Mouse (Mus musculus) midbrain, embryonic 15.5 days (tissue): ENCODE measurements around the gene Hoxb1. TPM values are rescaled to one million over a fixed set of nuclear protein-coding genes. Genes with fewer than 3 reads are reported as not detected.

Source experiments
- ATAC-seq: fragments of 200-750 bp; cut with Nextera tagmentation; replicated peaks from 2 replicates; pipeline ENCODE4 v1.8.0; 2017; ENCODE audit warnings: moderate TSS enrichment
- H3K27ac ChIP-seq: fragments of 300-500 bp; sonication (generic); 2 replicates; pipeline ENCODE4 v1.5.1; 2015; ENCODE audit warnings: mild to moderate bottlenecking, inconsistent platforms
- H3K27me3 ChIP-seq: fragments of 300-500 bp; sonication (generic); replicated peaks from 2 replicates; pipeline ENCODE4 v1.6.1; 2015; ENCODE audit warnings: inconsistent platforms
- H3K36me3 ChIP-seq: fragments of 300-500 bp; sonication (generic); replicated peaks from 2 replicates; pipeline ENCODE4 v1.6.1; 2015; ENCODE audit warnings: inconsistent platforms
- H3K4me1 ChIP-seq: fragments of 300-500 bp; sonication (generic); 2 replicates; pipeline ENCODE4 v1.6.1; 2015; ENCODE audit warnings: inconsistent platforms
- H3K4me2 ChIP-seq: fragments of 300-500 bp; sonication (generic); 2 replicates; pipeline ENCODE4 v1.6.1; 2015; ENCODE audit warnings: inconsistent platforms, mild to moderate bottlenecking, moderate library complexity
- H3K4me3 ChIP-seq: fragments of 300-500 bp; sonication (generic); 2 replicates; pipeline ENCODE4 v1.5.1; 2015; ENCODE audit warnings: mild to moderate bottlenecking, inconsistent platforms
- H3K9ac ChIP-seq: fragments of 300-500 bp; sonication (generic); 2 replicates; pipeline ENCODE4 v1.6.1; 2015; ENCODE audit warnings: mild to moderate bottlenecking, inconsistent platforms
- H3K9me3 ChIP-seq: fragments of 300-500 bp; sonication (generic); 2 replicates; pipeline ENCODE4 v1.6.1; 2016; ENCODE audit warnings: inconsistent platforms
- WGBS: fragments of 180-500 bp; shearing (Covaris S2); methylation state at CpG from one replicate; pipeline ENCODE4 v1.1.7; 2015; ENCODE audit warnings: mixed read lengths; 5-methylcytosine and 5-hydroxymethylcytosine counted together
- polyA plus RNA-seq: library from polyadenylated mRNA; unstranded; fragments of >200 nt; fragmentation: Nextera tagmentation; extraction: Ambion mirVana; gene quantifications from 2 replicates; pipeline ENCODE4 v1.2.1, GENCODE M21; 2015

Gene Hoxb1
- polyA plus RNA-seq, 1 experiment from 2014 or later: not detected

GRCm38 (mm10) chr11:96346916-96347520 lies 18.5 kb upstream of the Hoxb1 start:
- H3K4me1 ChIP-seq: peaks cover 6% of the 10 kb centered on the region; the same call in 1 of the 2 replicates
- H3K27ac ChIP-seq: no peak overlapping the region
- no peaks in the 10 kb centered on the region for H3K36me3 ChIP-seq
- no peak overlapping the region for H3K9ac ChIP-seq
- peaks cover 96% of the 10 kb centered on the region for H3K27me3 ChIP-seq
- H3K4me2 ChIP-seq: no peak overlapping the region
- no peak for ATAC-seq
- no peaks in the 10 kb centered on the region for H3K9me3 ChIP-seq
- 10% methylated on average over 5 of the region's 5 CpGs for WGBS
- H3K4me3 ChIP-seq: no peak overlapping the region

GRCm38 (mm10) chr11:96347717-96348116 lies 17.8 kb upstream of the Hoxb1 start:
- H3K9ac ChIP-seq: no peak overlapping the region

GRCm38 (mm10) chr11:96348141-96348928 lies 17.2 kb upstream of the Hoxb1 start:
- WGBS: 3% methylated on average over 21 of the region's 21 CpGs
- H3K4me2 ChIP-seq: no peak overlapping the region
- H3K27ac ChIP-seq: no peak overlapping the region

More at GRCm38 (mm10) chr11:96347717-96348116, 17.8 kb upstream of the Hoxb1 start:
- WGBS: 6% methylated on average over 4 of the region's 4 CpGs
- Histone ChIP-seq H3K27me3 (peaks cover 95% of the 10 kb centered on the region), H3K27ac (no peak overlapping the region), H3K4me2 (no peak overlapping the region), H3K4me1 (peaks cover 6% of the 10 kb centered on the region; the same call in 1 of the 2 replicates), H3K4me3 (no peak overlapping the region), H3K36me3 (no peaks in the 10 kb centered on the region), H3K9me3 (no peaks in the 10 kb centered on the region)
- ATAC-seq: no peak

GRCm38 (mm10) chr11:96348988-96349387 lies 16.6 kb upstream of the Hoxb1 start:
- 20% methylated on average over 3 of the region's 3 CpGs for WGBS
- H3K4me2 ChIP-seq: no peak overlapping the region
- no peaks in the 10 kb centered on the region for H3K9me3 ChIP-seq
- H3K4me1 ChIP-seq: peaks cover 6% of the 10 kb centered on the region; the same call in 1 of the 2 replicates
- peaks cover 92% of the 10 kb centered on the region for H3K27me3 ChIP-seq
- no peaks in the 10 kb centered on the region for H3K36me3 ChIP-seq
- no peak for ATAC-seq
- H3K9ac ChIP-seq: no peak overlapping the region
- H3K27ac ChIP-seq: no peak overlapping the region
- no peak overlapping the region for H3K4me3 ChIP-seq

More at GRCm38 (mm10) chr11:96348141-96348928, 17.2 kb upstream of the Hoxb1 start:
- Histone ChIP-seq H3K9ac (no peak overlapping the region), H3K27me3 (peaks cover 95% of the 10 kb centered on the region), H3K4me3 (no peak overlapping the region), H3K4me1 (peaks cover 6% of the 10 kb centered on the region; the same call in 1 of the 2 replicates), H3K36me3 (no peaks in the 10 kb centered on the region), H3K9me3 (no peaks in the 10 kb centered on the region)
- no peak for ATAC-seq

- no peak overlapping the region for H3K4me3 ChIP-seq
- no peak overlapping the region for H3K27ac ChIP-seq
- H3K4me1 ChIP-seq: peaks cover 9% of the 10 kb centered on the region
- H3K4me2 ChIP-seq: no peak overlapping the region
- no peaks in the 10 kb centered on the region for H3K36me3 ChIP-seq
- under 1% methylated on average over 14 of the region's 14 CpGs for WGBS
- no peak for ATAC-seq
- H3K27me3 ChIP-seq: peaks cover 91% of the 10 kb centered on the region
- H3K9ac ChIP-seq: no peak overlapping the region
- no peaks in the 10 kb centered on the region for H3K9me3 ChIP-seq
Observed at GRCm38 (mm10) chr11:96349491-96350340, 15.8 kb upstream of the Hoxb1 start.

GRCm38 (mm10) chr11:96350341-96350624 lies 15.3 kb upstream of the Hoxb1 start, which contains the start of gene Hoxb2:
Hoxb2 (plus strand) TSS chr11:96350525.
- no peak for ATAC-seq
- Histone ChIP-seq H3K9ac (no peak within 1 kb of the TSS), H3K27ac (no peak within 1 kb of the TSS), H3K4me3 (no peak within 1 kb of the TSS), H3K9me3 (no peaks in the 10 kb centered on the region), H3K4me2 (no peak within 1 kb of the TSS), H3K27me3 (peaks cover 91% of the 10 kb centered on the region), H3K36me3 (no peaks in the 10 kb centered on the region), H3K4me1 (peaks cover 9% of the 10 kb centered on the region)
- WGBS: 4% methylated on average over 2 of the region's 2 CpGs

GRCm38 (mm10) chr11:96350791-96351190 lies 14.8 kb upstream of the Hoxb1 start:
- Histone ChIP-seq H3K4me3 (no peak overlapping the region), H3K9ac (no peak overlapping the region), H3K27me3 (peaks cover 89% of the 10 kb centered on the region), H3K4me1 (peaks cover 4% of the 10 kb centered on the region), H3K27ac (no peak overlapping the region), H3K4me2 (no peak overlapping the region), H3K36me3 (no peaks in the 10 kb centered on the region), H3K9me3 (no peaks in the 10 kb centered on the region)
- 9% methylated on average over 2 of the region's 2 CpGs for WGBS
- no peak for ATAC-seq

GRCm38 (mm10) chr11:96351312-96351711 lies 14.2 kb upstream of the Hoxb1 start:
- no peak overlapping the region for H3K4me3 ChIP-seq
- peaks cover 4% of the 10 kb centered on the region; the same call in 1 of the 2 replicates for H3K4me1 ChIP-seq
- H3K27ac ChIP-seq: no peak overlapping the region
- WGBS: 1% methylated on average over 11 of the region's 11 CpGs
- H3K9me3 ChIP-seq: no peaks in the 10 kb centered on the region
- peaks cover 89% of the 10 kb centered on the region for H3K27me3 ChIP-seq
- H3K4me2 ChIP-seq: no peak overlapping the region
- no peaks in the 10 kb centered on the region for H3K36me3 ChIP-seq
- H3K9ac ChIP-seq: no peak overlapping the region
- ATAC-seq: no peak

GRCm38 (mm10) chr11:96351831-96352230 lies 13.7 kb upstream of the Hoxb1 start:
- Histone ChIP-seq H3K27ac (no peak overlapping the region), H3K9me3 (no peaks in the 10 kb centered on the region), H3K36me3 (no peaks in the 10 kb centered on the region), H3K9ac (no peak overlapping the region), H3K4me1 (peaks cover 4% of the 10 kb centered on the region; the same call in 1 of the 2 replicates), H3K4me3 (no peak overlapping the region), H3K4me2 (no peak overlapping the region), H3K27me3 (peaks cover 89% of the 10 kb centered on the region)
- WGBS: 1% methylated on average over 22 of the region's 22 CpGs
- ATAC-seq: no peak

- H3K4me1 ChIP-seq: peaks cover 4% of the 10 kb centered on the region; the same call in 1 of the 2 replicates
- peaks cover 92% of the 10 kb centered on the region for H3K27me3 ChIP-seq
- ATAC-seq: no peak
- under 1% methylated on average over 75 of the region's 75 CpGs for WGBS
- no peak overlapping the region for H3K4me2 ChIP-seq
- H3K27ac ChIP-seq: no peak overlapping the region
- no peaks in the 10 kb centered on the region for H3K36me3 ChIP-seq
- H3K9me3 ChIP-seq: no peaks in the 10 kb centered on the region
- no peak overlapping the region for H3K9ac ChIP-seq
- H3K4me3 ChIP-seq: no peak overlapping the region
Observed at GRCm38 (mm10) chr11:96352691-96353521, 12.6 kb upstream of the Hoxb1 start.

- Histone ChIP-seq H3K4me1 (peaks cover 4% of the 10 kb centered on the region; the same call in 1 of the 2 replicates), H3K4me2 (no peak overlapping the region), H3K27me3 (peaks cover 92% of the 10 kb centered on the region), H3K9ac (no peak overlapping the region), H3K27ac (no peak overlapping the region), H3K9me3 (no peaks in the 10 kb centered on the region), H3K36me3 (no peaks in the 10 kb centered on the region), H3K4me3 (no peak overlapping the region)
- ATAC-seq: no peak
- WGBS: 2% methylated on average over 14 of the region's 14 CpGs
Observed at GRCm38 (mm10) chr11:96353522-96353841, 12.1 kb upstream of the Hoxb1 start.
